Mouse (Mus musculus) midbrain, embryonic 14.5 days (tissue): ENCODE measurements around the gene Lonrf2. TPM values are rescaled to one million over a fixed set of nuclear protein-coding genes. Genes with fewer than 3 reads are reported as not detected.

Experiments
- ATAC-seq: fragments of 200-750 bp; cut with Nextera tagmentation; 2 replicates; pipeline ENCODE4 v1.8.0; 2017; ENCODE audit warnings: moderate number of reproducible peaks, moderate library complexity; ENCODE audit not compliant: low FRiP score, low TSS enrichment
- DNase-seq: peaks from one replicate; pipeline ENCODE4 v3.0.0-alpha.2; 2015
- H3K27ac ChIP-seq: fragments of 300-500 bp; sonication (generic); replicated peaks from 2 replicates; pipeline ENCODE4 v1.5.1; 2014; ENCODE audit warnings: mild to moderate bottlenecking, low read depth, low read length, moderate library complexity
- H3K27me3 ChIP-seq: fragments of 300-500 bp; sonication (generic); 2 replicates; pipeline ENCODE4 v1.6.1; 2014; ENCODE audit warnings: low read length, control low read depth, mixed read lengths; ENCODE audit not compliant: control insufficient read depth, insufficient read depth
- H3K36me3 ChIP-seq: fragments of 300-500 bp; sonication (generic); 2 replicates; pipeline ENCODE4 v1.6.1; 2014; ENCODE audit warnings: low read length, control low read depth; ENCODE audit not compliant: control insufficient read depth, insufficient read depth
- H3K4me1 ChIP-seq: fragments of 300-500 bp; sonication (generic); 2 replicates; pipeline ENCODE4 v1.6.1; 2014; ENCODE audit warnings: mild to moderate bottlenecking, antibody characterized with exemption, low read length, control low read depth; ENCODE audit not compliant: control insufficient read depth, insufficient read depth
- H3K4me2 ChIP-seq: fragments of 300-500 bp; sonication (generic); 2 replicates; pipeline ENCODE4 v1.6.1; 2014; ENCODE audit warnings: mild to moderate bottlenecking, low read length, moderate library complexity
- H3K4me3 ChIP-seq: fragments of 300-500 bp; sonication (generic); replicated peaks from 2 replicates; pipeline ENCODE4 v1.5.1; 2014; ENCODE audit warnings: low read depth, low read length
- H3K9ac ChIP-seq: fragments of 300-500 bp; sonication (generic); replicated peaks from 2 replicates; pipeline ENCODE4 v1.6.1; 2014; ENCODE audit warnings: mild to moderate bottlenecking, low read length, moderate library complexity
- H3K9me3 ChIP-seq: fragments of 300-500 bp; sonication (generic); 2 replicates; pipeline ENCODE4 v1.6.1; 2016; ENCODE audit warnings: low read length, control low read depth, mixed read lengths; ENCODE audit not compliant: control insufficient read depth
- WGBS: fragments of 180-500 bp; shearing (Covaris S2); extraction: QIAGEN DNeasy Blood & Tissue Kit; methylation state at CpG from one replicate; pipeline ENCODE4 v1.1.7; 2014; 5-methylcytosine and 5-hydroxymethylcytosine counted together
- polyA plus RNA-seq: library from polyadenylated mRNA; unstranded; fragments of >200 nt; fragmentation: Nextera tagmentation; extraction: Ambion mirVana; gene quantifications from 2 replicates; pipeline ENCODE4 v1.2.1, GENCODE M21; 2014

Lonrf2 gene
- polyA plus RNA-seq, 1 experiment from 2014 or later: 28.1 TPM

GRCm38 (mm10) chr1:38743863-38744262 is 92.6 kb downstream of the Lonrf2 start:
- WGBS: 68% methylated on average over 1 of the region's 1 CpGs
- no peak for ATAC-seq

More at GRCm38 (mm10) chr1:38743863-38744262, 92.6 kb downstream of the Lonrf2 start:
- Histone ChIP-seq H3K9me3 (no peaks in the 10 kb centered on the region), H3K4me2 (no peak overlapping the region), H3K36me3 (no peaks in the 10 kb centered on the region), H3K4me3 (no peak overlapping the region), H3K27me3 (no peaks in the 10 kb centered on the region), H3K27ac (no peak overlapping the region), H3K9ac (no peak overlapping the region), H3K4me1 (no peaks in the 10 kb centered on the region)
- DNase-seq: no peak

Other genes starting within 250 kb of the Lonrf2 start
- 20.3 and 20.8 TPM in 2 replicates for gene Aff3, start 171.8 kb downstream of the Lonrf2 start, polyA plus RNA-seq
- 64.3 and 67.7 TPM in 2 replicates for gene Chst10, start 61.5 kb upstream of the Lonrf2 start, polyA plus RNA-seq
- not detected in 2 replicates for gene Nms, start 102.4 kb upstream of the Lonrf2 start, polyA plus RNA-seq
- 143 and 156 TPM in 2 replicates for gene Pdcl3, start 148.9 kb upstream of the Lonrf2 start, polyA plus RNA-seq